Mouse (Mus musculus): ENCODE data around the gene Smim23.

The Smim23 gene

DNA sequence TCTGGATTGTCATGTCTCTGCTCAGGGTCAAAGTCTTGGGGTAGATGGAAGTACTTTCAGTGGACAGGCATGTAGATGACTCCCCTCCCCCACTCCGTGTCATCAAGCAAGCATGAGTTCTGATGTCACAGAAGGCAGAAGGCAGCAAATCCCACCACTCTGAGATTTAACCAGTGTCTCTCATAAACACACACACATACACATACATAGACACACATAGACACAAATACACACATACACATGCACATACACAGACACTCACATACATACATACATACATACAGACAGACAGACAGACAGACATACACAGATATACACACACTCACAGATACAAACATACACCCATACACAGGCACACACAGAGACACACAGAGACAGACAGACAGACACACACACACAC is at the start of gene Smim23:
Gene Smim23, minus strand, starts transcription at position 101 of the 400 bp plus-strand sequence.
- DNase-seq (ENCODE audit: low read depth), result no peak

DNA sequence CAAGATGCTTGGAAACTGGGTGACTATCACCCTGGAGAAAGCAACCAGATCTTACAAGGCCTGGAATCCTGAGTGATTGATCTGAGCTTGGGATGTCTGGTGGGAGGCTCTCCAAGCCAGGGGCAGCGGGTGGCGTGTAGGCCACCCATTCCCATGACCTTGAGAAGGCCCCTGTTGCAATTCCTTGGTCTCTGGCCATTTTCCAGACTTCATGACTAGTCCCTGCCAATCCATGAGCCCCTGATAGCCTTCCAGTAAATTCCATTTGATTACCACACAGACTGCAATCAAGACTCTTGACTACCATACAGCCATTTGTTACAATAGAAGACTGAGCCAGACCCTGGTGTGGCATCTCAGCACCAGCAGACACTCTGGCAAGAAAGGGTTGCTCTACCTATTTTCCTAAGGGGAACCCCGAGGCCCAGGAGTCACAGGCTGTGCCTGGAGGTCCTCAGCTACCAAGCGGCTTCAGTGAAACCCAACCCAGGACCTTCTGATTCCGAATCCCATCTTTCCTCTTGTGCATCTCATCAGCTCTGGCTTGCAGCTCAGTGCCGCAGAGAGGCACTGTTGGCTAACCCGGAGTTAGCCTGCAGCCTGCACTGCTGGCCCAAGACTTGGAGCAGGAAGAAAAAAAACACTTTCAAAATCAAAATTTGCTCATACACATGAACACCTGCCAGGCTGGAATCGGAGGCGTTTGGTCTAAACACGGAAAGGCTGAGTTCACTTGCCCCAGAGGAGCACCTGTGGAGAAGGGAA is 44.4 kb upstream of the Smim23 start:
- DNase-seq (ENCODE audit: low read depth), result no peak

DNA sequence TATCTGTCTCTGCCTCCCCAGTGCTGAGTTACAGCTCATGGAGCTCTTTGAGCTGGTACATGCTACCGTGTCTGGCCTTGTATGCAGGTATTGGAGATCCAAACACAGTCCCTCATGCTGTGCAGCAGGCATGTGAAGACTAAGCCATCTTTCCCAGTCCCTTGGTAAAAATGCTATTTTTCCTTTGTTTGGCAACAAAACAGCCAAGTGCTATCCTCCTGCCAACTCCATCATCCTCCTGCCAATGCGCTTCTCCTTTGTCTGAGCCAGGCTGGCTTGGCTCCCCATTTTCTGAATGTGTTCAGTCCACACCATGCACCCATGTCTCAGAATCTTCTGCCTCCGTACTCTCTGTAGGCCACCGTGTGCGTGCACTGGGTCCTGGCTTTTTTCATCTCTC is 40.2 kb upstream of the Smim23 start:
- no peak for DNase-seq (ENCODE audit: low read depth)

DNA sequence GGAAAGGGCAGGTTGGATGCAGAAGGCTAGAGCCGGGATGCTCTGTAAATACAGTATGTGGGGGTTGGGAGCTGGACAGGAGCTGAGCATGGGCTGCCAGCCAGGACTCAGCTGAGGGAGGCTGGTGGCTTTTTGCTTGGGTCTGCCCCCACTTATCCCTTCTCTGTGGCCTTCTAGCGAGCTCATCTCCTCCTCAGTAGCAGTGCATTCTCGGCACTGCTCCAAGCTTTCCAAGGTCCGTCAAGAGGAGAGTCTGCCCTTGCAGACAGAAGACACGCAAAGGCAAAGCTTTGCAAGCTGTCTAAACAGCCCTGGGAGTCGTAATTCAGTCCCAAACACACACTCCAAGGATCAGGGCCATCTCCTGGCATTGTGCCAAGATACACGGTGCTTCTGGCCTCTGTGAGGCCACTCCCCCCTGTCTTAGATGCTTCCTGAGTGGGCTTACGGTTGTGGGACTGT is 33.0 kb upstream of the Smim23 start:
- no peak for DNase-seq (ENCODE audit: low read depth)

DNA sequence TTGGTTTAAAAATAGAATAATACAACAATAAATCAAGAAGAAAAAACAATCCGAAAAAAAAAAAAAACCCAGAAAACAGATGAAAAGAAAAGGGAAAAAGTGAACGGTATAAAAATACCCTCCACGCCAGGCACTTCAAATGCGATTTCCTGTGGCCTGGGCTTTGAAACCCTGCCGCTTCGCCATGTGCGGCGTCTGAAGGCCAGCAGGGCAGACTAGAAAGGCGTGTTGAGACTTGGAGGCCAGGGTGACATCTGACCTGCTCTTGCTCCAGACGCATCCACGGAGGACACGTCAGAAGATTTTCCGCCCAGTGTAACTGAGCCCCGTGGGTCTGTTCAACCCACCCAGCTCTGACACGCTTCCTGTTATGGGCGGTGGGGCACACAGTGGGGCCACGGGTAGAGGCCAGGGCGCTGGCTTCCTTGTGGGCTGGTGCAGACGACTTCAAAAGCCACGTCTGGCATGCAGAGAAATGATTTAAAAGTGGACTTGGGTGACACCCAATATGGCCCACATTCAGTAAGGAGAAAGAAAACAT is 22.3 kb upstream of the Smim23 start:
- DNase-seq (ENCODE audit: low read depth), result no peak

DNA sequence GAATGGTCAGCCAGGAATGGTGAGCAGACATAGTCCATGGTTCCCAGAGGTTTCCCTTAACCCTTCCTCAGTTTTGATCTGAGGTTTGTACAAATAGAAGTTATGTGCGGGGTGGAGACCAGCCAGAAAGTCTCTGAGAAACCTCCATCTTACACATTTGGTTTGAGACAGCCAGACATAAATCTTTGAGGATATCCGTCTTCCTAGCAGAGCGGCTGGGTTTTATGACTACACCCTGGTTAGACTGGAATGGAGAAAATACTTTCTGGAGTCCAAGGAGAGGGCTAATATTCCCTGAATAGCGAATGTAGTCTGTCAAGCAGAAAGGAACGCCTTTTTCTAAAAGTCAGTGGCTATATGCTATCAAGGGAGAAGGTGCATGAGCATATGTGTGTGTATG is 16.8 kb upstream of the Smim23 start:
- no peak for DNase-seq (ENCODE audit: low read depth)

DNA sequence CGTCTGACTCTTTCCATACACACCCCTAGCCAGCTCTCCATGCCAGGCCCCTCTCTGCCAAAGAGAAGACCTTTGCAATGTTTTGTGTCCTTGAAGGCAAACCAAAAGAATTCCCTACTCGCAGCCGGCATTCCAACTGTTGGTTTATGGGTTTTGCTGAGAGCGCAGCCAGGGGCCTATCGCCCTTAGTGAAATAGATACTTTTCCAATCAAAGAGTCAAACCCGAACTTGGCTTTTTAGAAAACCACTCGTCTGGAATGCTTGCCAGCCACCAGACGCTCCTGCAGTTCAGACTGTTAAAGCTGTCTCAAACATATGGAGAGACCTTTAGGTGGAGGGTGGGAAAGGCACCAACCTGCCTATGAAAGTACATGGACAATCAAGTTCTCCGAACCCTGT is 15.9 kb upstream of the Smim23 start:
- DNase-seq (ENCODE audit: low read depth), result no peak

DNA sequence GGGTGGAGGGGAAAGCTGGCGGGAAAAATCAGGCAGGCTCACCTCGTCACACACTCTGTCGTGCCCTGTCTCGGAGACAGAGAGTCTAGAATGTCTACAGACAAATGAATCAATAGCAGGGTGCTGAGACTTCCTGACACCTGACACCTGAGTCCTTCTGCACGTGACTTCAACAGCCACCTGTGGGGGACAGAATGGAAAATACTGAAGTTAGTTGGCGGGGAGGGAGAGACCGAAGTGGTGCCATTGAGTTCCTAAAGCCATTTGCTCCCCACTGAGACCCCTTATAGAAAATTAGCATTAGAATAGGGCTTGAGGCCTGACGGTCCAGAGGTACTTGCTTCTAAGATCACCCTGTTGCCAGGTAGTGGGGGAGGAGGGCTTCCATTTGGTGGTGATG is 10.6 kb upstream of the Smim23 start:
- DNase-seq (ENCODE audit: low read depth), result no peak

DNA sequence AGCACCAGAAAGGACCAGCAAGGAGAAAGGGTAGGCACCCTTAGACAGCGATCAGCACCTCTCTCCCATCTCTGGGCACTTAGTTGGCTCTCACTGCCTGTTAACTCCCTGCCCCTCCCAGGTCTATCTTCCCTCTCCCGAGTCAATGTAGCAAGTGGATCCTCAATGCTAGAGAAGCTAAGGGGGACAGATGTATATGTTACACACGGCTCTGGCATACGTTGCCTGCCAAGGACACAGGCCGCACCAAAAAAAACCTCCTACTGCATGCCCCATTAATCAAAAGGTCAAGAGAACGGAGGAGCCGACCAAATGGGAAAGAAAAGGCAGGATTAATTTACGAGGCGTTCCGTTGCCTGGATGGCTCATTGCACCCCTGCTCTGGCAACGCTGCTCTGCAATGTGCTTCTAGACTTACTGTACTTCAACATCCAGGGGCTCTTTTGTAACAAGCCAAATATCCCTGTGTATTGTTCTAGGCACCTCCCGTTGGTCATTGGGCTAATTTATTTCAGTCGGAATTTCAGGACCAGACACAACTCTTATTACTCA is 10.0 kb upstream of the Smim23 start:
- DNase-seq (ENCODE audit: low read depth), result no peak

DNA sequence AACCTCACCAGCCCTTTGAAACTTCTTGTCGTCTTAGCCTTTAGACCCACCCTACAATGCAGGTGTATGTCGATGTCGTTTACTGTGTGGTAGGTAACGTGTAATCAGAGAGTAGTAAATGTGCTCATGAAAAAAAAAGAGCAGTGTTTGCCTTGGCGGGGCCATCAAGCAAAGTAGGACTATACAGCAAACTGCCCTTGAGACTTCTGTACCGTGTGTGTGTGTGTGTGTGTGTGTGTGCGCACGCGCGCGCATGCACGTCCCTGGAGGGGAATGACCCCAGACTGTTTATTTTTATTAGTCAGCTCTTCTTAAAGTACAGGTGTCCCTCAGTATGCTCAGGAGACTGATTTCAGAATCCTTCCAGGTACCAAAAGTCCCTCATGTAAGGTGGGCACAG is 6.8 kb downstream of the Smim23 start:
- DNase-seq (ENCODE audit: low read depth), result no peak

DNA sequence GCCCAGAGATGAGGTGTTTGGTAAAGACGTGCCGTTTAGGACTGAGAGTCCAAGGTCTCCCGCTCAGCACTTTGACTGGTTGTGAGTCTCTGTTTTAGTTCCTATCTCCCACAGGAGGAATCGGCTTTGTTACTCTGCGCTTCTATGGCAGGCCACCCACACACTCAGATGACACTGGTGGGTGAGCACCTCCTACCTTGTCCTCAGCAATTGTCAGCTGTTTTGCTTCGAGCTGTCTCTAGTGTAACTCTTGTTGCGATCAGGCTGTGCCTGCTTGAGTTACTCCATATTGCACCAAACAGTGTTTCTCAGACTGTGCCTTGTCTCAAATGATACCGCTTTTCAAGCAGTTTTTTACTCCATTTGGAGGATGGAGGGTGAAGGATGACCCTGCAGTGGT is 10.1 kb downstream of the Smim23 start:
- no peak for DNase-seq (ENCODE audit: low read depth)

DNA sequence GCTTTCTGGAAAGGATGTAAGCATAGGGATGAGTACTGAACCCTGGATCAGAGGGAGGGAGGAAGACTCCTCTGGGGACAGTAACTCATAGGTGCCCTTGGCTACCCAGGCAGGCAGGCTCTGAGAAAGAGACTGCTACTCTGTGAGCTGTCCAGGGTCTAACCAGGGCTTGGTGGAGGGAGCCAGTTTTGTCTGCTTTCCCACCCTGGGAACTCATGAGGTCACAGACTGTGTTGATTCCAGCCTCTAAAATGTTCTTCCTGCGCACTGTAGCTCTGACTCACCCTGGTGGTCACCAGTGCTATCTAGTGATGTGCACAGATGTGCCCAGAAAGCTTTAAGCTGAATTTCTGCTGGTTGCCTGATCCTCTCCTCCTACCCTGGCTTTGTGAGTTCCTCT is 15.3 kb downstream of the Smim23 start:
- DNase-seq (ENCODE audit: low read depth), result peak; percentile 22

DNA sequence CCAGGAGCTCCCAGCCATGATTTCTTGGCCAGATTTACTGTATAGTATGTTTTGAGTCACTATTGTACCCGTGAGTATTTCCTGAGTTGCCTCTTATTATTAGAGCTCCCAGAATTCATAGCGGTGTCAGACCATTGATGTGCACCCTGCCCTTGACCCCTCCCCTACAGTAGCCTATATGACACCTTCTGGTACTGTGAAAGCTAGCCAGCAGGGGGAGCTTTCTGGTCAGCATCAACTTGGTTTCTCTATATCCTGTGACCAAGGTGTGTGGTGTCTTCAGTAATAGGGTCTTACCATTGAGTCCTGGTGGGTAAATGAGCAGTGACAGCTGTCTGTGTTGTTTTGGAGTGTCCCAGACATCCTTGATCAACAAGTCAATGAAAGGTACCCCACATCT is 18.4 kb downstream of the Smim23 start:
- DNase-seq (ENCODE audit: low read depth), result peak; percentile 46

DNA sequence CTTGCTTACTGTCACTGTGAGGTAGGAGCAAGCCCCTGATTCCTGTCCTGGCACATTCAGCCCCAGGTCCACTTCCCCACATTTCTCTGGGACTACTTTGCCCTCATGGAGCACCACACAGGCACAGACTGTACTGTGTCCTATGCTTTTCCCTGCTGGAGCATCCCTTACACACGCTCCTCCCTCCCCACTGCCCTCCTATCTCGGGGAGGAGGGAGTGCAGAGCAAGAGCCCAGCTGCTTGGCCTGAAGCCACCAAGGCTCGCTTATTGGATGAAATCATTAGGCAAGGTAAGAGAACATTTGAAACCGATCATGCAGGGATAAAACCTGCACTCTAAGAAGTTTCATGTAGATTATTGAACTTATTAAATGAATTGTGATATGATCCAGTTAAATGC is 20.7 kb downstream of the Smim23 start:
- DNase-seq (ENCODE audit: low read depth), result no peak

DNA sequence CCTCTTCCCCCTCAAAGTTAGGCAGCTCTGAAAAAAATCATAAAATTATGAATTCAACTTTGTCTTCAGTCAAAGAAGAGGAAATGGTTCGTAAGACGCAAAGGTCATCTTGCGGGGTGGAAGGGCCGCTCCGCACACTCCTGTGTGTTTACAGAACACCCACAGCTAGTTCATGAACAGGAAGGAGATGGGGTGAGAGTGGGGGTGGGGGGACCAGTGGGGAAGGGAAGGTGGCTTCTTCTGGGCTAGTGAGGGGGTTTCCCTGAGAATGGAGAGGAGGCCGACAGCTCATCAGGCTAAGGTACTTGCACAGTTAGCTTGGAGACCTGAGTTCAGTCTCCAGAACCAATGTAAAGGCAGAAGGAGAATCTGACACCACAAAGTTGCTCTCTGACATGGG is 22.7 kb downstream of the Smim23 start:
- peak; percentile 9 for DNase-seq (ENCODE audit: low read depth)

DNA sequence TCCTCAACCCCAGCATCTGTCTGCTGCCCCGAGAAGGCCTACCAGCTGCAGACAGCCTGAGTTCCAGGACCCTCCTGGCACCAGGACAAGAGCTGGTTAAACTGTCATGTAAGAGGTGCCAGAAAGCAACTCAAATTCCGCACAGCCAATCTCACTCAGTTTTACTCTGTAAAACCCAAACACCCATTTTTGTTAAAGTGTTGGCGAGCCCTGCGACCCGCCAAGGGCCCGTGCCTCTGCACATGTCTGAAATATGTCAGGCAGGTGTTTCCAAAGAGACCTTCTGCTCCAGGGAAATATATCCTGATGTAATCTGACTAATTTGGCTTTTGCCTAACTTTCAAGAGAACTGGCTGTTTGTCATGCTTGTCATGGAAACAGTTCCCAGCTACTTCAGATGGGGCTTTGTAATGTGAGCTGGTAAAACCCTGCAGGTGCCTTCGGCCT is 23.5 kb downstream of the Smim23 start:
- DNase-seq (ENCODE audit: low read depth), result no peak

DNA sequence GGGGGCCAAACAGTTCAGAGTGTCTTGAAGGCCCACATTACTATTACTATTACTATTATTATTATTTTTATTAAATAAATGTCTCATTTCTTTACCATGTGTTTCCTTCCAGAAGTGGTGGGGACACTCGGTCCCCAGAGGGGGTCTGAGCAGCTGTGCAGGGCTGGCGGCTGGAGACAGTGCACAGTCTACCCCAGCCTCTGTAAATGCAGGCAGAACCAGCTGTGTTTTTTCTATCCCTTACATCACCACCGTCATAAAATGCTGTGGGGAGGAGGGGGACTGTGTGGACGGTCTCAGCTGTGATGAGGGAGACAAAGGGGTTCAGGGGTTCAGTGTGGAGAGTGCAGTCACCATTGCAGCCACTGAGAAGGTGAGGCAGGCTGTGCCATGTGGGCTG is 26.0 kb downstream of the Smim23 start:
- no peak for DNase-seq (ENCODE audit: low read depth)

DNA sequence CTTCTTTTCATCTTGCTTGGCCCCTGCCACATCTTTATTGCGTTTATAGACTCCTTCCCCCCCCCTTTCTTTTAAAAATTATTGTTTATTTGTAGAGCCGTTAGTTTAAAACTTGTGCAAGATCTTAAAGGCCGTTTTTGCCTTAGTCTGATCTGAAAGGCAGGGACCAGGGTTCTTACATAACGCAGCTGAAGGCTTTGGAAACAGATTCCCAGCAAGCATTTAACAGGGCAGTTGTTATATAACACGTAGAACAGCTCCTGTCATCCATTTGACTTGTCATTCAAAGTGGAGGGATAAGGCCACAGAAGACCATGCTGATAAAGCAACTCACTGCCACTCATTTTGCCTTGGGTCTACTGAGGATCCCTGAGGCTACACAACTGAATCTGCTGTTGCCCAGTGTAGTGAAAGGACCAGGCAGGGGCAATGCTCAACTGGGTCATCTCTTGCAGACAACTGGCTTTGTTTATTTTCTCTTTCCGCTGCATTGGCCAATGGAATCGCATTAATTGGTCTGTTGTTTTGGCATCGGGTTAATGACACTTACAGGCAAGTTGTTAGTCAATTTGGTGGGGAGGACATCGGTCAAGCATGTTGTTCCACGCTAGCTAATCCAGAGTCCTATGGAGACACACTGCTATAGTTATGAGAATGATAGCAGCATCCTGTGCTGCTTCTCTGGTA is 29.5 kb downstream of the Smim23 start:
- no peak for DNase-seq (ENCODE audit: low read depth)

DNA sequence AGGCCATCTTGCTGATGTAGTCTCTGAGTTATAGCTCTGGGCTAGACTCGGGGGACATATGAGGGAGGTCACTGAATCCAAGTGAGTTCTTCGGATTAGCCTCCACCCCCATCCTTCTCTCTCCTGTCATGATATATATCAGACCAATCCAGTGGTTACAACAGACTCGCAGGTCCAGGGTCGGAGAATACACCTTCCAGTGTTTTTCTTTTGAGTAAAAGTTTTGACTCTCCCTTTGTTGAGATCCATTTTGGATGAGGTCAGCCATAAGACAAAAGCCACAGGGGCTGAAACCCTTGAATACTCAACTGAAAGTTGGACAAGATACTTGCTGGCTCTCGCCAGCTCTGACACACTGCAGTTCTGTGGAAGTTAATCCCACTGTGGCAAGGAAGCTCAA is 38.2 kb downstream of the Smim23 start:
- DNase-seq (ENCODE audit: low read depth), result no peak

DNA sequence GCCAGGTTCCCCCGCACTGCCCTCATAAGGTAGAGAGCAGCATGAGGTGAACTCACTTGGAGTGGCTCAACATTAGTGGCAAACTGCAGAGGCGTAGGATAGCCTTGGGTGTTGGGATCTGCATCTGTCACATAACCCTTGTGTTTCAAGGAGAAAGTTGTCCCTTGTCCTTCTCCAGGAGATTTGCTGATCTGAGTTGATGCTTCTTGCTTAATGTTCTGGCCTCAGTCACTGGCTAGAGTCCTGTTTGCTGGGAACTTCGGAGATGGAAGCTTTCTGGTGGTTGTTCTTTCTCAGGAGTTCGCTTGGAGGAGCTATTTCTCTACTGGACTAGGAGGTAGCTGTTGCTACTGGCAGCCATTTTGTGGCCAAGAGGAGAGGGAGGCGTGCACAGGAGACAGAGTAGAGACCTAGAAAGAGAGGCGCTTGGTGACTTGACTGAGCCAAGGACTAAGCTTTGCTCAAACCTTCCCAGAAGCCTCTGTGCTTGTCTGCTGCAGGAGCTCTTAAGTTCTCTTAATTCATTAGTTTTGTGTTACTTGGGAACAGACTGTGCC is 38.7 kb downstream of the Smim23 start:
- no peak for DNase-seq (ENCODE audit: low read depth)

DNA sequence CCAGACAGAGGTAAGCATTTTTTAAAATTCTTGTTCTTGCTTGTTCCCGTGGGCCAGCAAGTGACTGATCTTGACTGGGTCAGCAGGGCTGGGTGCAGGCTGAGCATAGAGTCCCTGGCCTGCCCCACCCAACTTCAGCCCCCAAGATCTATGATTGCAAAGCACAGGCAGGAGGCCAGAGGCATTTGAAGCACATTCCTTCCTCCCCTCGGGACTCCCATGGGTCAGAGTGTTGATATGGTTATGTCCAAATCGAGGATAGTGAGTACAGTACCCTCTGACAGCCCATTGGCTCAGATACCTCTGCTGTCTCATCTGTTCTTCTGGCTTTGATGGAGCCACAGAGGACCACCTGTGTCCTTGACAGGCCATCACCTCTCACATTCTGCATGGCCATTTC is 41.7 kb downstream of the Smim23 start:
- DNase-seq (ENCODE audit: low read depth), result no peak

DNA sequence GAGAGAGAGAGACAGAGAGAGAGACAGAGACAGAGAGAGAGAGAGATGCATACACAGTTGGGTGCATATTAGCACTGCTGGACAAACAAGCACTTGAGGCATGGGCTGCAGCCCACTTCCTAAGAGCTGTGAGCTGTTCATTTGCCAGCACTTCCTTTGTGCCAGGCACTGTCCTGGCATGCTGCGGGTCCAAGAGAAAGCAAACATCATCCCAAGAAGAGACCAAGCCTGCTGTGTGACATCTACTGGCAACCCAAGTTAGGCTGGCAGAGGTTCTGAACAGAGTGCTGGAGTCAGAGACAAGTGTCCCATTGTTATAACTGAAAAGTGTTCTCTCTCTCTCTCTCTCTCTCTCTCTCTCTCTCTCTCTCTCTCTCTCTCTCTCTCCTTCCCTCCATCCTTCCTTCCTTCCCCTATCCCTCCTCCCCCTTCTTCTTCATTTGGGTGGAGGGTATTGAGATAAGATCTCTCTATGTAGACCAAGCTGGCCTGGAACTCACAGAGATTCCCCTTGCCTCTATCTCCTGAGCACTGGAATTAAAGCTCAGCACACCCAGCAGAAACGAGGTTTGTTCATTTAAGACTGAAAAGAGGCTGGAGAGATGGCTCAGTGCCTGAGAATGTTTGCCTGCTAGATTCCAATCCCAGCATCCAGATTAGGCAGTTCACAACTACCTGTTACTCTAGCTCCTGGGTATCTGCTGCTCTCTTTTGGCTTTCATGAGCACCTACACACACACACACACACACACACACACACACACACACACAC is 42.6 kb downstream of the Smim23 start:
- no peak for DNase-seq (ENCODE audit: low read depth)
